Mouse (Mus musculus) midbrain, embryonic 15.5 days (tissue): ENCODE data around the gene Adgrg5. TPM values are rescaled to one million over a fixed set of nuclear protein-coding genes. Genes with fewer than 3 reads are reported as not detected.

Experiments used
- ATAC-seq: fragments of 200-750 bp; cut with Nextera tagmentation; replicated peaks from 2 replicates; pipeline ENCODE4 v1.8.0; 2017; ENCODE audit warnings: moderate TSS enrichment
- H3K27ac ChIP-seq: fragments of 300-500 bp; sonication (generic); 2 replicates; pipeline ENCODE4 v1.5.1; 2015; ENCODE audit warnings: mild to moderate bottlenecking, inconsistent platforms
- H3K27me3 ChIP-seq: fragments of 300-500 bp; sonication (generic); replicated peaks from 2 replicates; pipeline ENCODE4 v1.6.1; 2015; ENCODE audit warnings: inconsistent platforms
- H3K36me3 ChIP-seq: fragments of 300-500 bp; sonication (generic); replicated peaks from 2 replicates; pipeline ENCODE4 v1.6.1; 2015; ENCODE audit warnings: inconsistent platforms
- H3K4me1 ChIP-seq: fragments of 300-500 bp; sonication (generic); 2 replicates; pipeline ENCODE4 v1.6.1; 2015; ENCODE audit warnings: inconsistent platforms
- H3K4me2 ChIP-seq: fragments of 300-500 bp; sonication (generic); 2 replicates; pipeline ENCODE4 v1.6.1; 2015; ENCODE audit warnings: inconsistent platforms, mild to moderate bottlenecking, moderate library complexity
- H3K4me3 ChIP-seq: fragments of 300-500 bp; sonication (generic); 2 replicates; pipeline ENCODE4 v1.5.1; 2015; ENCODE audit warnings: mild to moderate bottlenecking, inconsistent platforms
- H3K9ac ChIP-seq: fragments of 300-500 bp; sonication (generic); 2 replicates; pipeline ENCODE4 v1.6.1; 2015; ENCODE audit warnings: mild to moderate bottlenecking, inconsistent platforms
- H3K9me3 ChIP-seq: fragments of 300-500 bp; sonication (generic); 2 replicates; pipeline ENCODE4 v1.6.1; 2016; ENCODE audit warnings: inconsistent platforms
- WGBS: fragments of 180-500 bp; shearing (Covaris S2); methylation state at CpG from one replicate; pipeline ENCODE4 v1.1.7; 2015; ENCODE audit warnings: mixed read lengths; 5-methylcytosine and 5-hydroxymethylcytosine counted together
- polyA plus RNA-seq: library from polyadenylated mRNA; unstranded; fragments of >200 nt; fragmentation: Nextera tagmentation; extraction: Ambion mirVana; gene quantifications from 2 replicates; pipeline ENCODE4 v1.2.1, GENCODE M21; 2015

The Adgrg5 gene
- polyA plus RNA-seq, 1 experiment from 2014 or later = 0.05 TPM

DNA sequence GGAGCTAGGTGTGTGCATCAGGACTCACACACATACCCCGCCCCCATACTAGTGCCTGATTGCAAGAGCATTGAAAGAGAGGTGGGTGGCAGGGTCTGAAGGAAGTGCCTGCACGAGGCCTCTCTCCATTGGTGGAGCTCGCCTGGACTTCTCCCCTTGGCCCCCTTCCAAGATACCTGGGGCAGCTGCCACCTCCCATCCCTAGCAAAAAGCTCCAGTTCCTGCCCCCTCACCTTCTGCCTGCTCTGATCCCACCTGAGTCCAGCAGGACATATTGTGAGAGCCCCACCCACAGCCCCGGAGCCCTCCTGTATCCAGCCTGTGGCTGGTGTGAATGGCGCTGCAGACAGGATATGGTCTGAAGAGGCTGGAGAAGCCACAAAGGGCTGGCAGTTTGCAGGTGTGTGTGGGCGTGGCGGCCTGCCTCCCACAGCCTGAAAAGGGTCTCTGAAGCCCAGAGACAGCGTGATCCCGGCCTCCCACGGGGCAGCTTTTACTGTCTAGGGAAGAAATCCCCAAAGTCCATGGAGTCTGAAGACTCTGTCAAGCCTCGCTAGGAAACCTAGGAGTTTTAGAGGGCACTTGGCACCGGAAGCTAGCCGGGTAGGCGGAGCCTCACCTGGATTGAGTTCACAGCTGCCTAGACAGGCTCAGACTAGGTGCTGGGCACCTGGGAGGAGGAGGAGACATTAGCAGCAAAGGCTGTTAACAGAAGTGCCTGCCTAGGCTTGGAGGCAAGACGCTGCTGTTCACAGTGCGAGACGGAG, 53.3 kb downstream of the Adgrg5 start:
- Histone ChIP-seq H3K27ac (no peak overlapping the region), H3K36me3 (no peaks in the 10 kb centered on the region), H3K4me2 (peak overlapping the region; percentile 23), H3K4me3 (peak overlapping the region; percentile 2; the same call in 1 of the 2 replicates), H3K27me3 (no peaks in the 10 kb centered on the region), H3K9me3 (no peaks in the 10 kb centered on the region), H3K9ac (no peak overlapping the region), H3K4me1 (peaks cover 28% of the 10 kb centered on the region)
- 24% methylated on average over 17 of the region's 17 CpGs for WGBS
- ATAC-seq = 0 out of 2 replicates have a peak, but pooled peaks have one; percentile 19

- Histone ChIP-seq H3K4me3 (no peak overlapping the region), H3K9me3 (no peaks in the 10 kb centered on the region), H3K27ac (no peak overlapping the region; the same call in 1 of the 2 replicates), H3K9ac (no peak overlapping the region), H3K36me3 (no peaks in the 10 kb centered on the region), H3K4me2 (peak overlapping the region; percentile 23), H3K4me1 (peaks cover 40% of the 10 kb centered on the region), H3K27me3 (no peaks in the 10 kb centered on the region)
- 29% methylated on average over 9 of the region's 9 CpGs for WGBS
- ATAC-seq = peak; percentile 31; the same call in 1 of the 2 replicates
These were observed 54.6 kb downstream of the Adgrg5 start for GRCm38 (mm10) chr8:94978131-94978530.

DNA sequence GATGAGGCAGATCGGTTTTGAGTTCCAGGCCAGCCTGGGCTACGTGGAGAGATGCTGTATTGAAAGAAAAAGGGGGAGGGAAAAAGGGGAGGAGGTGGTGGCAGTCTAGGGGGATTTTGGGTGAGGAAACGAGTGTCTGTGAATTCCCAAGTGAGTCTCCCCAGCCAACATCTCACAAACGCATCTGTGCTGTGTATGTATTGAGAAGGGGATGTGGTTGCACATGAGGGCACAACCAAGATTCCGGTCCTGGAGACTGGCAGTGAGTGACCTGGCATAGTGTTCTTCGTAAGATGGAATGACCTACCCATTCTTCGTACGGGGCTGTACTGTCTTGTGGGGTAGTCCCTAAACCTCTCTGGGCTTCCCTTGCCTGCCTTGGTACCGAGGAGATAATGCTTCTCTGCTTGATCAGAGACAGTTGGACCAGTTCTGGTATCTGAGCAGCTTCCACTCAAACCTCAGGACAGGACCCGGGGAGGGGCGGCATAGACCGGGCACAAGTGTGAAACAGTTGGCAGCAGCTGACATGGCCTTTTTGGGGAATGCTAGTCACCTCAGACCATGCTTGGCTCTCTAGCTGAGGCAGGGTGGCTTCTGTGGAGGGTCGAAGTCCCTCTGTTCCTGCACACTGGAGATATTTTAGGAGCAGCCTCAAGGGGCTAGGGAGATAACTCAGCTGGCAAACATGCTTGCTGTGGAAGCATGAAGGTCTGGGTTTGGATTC, 55.3 kb downstream of the Adgrg5 start:
- no peak overlapping the region for H3K4me2 ChIP-seq
- peaks cover 46% of the 10 kb centered on the region for H3K4me1 ChIP-seq
- WGBS = 70% methylated on average over 13 of the region's 13 CpGs
- no peak; the same call in 1 of the 2 replicates for ATAC-seq
- no peak overlapping the region for H3K27ac ChIP-seq
- no peaks in the 10 kb centered on the region for H3K36me3 ChIP-seq
- no peaks in the 10 kb centered on the region for H3K9me3 ChIP-seq
- H3K27me3 ChIP-seq = no peaks in the 10 kb centered on the region
- H3K4me3 ChIP-seq = no peak overlapping the region
- no peak overlapping the region for H3K9ac ChIP-seq

DNA sequence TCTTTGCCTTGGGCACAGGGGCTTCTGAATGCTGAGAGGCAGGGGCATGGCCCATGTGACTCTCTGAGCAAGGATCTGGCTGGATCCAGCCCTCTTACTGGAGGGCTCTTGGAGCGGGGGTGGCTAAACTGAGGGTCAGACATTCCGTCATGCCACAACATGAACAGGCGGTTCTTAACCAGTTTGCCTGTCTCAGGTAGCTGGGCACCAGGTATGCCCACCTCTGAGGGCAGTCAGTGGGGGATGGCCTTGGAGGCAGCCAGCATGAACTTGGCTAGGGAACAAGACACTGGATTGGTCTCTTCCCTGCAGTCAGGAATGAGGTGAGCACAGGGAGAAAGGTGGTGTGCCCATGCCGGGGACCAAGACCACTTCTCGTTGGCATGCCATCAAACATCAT, 56.7 kb downstream of the Adgrg5 start:
- Histone ChIP-seq H3K27me3 (no peaks in the 10 kb centered on the region), H3K4me1 (peaks cover 60% of the 10 kb centered on the region), H3K36me3 (no peaks in the 10 kb centered on the region), H3K9me3 (no peaks in the 10 kb centered on the region), H3K27ac (no peak overlapping the region), H3K4me3 (no peak overlapping the region), H3K9ac (no peak overlapping the region), H3K4me2 (no peak overlapping the region)
- WGBS = 98% methylated on average over 5 of the region's 5 CpGs
- ATAC-seq = no peak

DNA sequence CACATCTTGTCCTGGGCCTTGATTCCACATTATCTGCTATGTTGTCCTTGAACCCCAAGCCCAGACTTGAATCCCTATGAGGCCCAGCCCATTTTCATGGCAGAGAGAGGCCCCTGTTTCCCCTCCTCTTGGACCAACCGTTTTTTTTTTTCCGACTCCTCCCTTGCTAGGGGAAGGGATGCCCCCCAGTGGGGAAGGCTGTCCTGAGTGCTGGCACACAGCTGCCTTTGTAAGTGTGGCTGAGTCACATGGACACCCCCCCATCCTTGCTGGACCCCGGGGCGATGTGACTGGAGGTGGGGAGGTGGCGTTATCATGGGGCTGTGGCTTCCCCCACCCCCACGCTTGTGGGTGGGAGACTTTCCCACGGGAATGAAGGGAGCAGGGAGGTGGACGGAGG, 57.5 kb downstream of the Adgrg5 start:
- H3K27ac ChIP-seq = no peak overlapping the region
- H3K4me3 ChIP-seq = no peak overlapping the region
- H3K9ac ChIP-seq = no peak overlapping the region
- H3K4me1 ChIP-seq = peaks cover 62% of the 10 kb centered on the region
- no peaks in the 10 kb centered on the region for H3K27me3 ChIP-seq
- ATAC-seq = no peak
- WGBS = 64% methylated on average over 8 of the region's 8 CpGs
- no peaks in the 10 kb centered on the region for H3K36me3 ChIP-seq
- H3K9me3 ChIP-seq = no peaks in the 10 kb centered on the region
- no peak overlapping the region for H3K4me2 ChIP-seq

DNA sequence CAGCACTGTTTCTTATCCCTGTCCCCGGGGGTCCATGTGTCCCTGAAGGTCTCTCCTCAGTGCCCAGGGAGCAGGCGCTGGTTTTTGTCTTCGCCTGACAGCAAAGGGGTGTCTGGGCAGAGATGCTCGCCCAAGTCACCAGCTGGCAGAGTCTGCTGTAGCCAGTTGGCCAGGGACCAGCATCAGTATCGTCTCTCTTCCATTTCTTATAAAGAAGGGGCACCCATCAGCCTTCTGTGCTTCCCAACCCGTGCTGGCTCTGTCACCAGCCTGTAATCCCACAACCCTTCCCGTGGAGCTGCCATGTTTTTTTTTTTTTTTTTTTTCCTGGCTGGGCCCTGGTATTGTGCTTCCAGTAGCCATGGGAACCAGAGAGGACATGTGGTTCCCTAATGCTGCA, 58.4 kb downstream of the Adgrg5 start:
- Histone ChIP-seq H3K4me2 (no peak overlapping the region), H3K9ac (no peak overlapping the region), H3K27ac (peak overlapping the region; percentile 58), H3K27me3 (no peaks in the 10 kb centered on the region), H3K4me3 (no peak overlapping the region), H3K4me1 (peaks cover 69% of the 10 kb centered on the region), H3K9me3 (no peaks in the 10 kb centered on the region), H3K36me3 (no peaks in the 10 kb centered on the region)
- 0 out of 2 replicates have a peak, but pooled peaks have one; percentile 11 for ATAC-seq
- 44% methylated on average over 7 of the region's 7 CpGs for WGBS

DNA sequence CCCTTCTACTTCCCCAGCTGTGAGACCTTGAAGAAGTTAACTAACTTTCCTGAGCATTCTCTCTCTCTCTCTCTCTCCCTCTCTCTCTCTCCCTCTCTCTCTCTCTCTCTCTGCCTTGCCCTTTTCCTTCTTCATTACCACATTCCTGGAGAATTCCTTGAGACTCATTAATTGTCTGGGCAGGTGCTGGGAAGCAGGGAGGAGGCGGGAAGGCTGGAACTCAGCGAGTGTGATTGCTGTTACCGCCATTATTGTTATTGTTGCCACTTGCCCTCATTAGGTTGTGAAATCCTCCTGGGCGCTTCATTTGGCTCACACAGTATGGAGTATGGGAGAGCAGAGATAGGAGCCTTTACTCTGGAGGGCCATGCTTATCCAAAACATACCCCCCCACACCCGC, 59.7 kb downstream of the Adgrg5 start:
- ATAC-seq = no peak
- Histone ChIP-seq H3K4me1 (peaks cover 60% of the 10 kb centered on the region), H3K4me3 (no peak overlapping the region), H3K4me2 (no peak overlapping the region), H3K27me3 (no peaks in the 10 kb centered on the region), H3K27ac (peak overlapping the region; percentile 62; the same call in 1 of the 2 replicates), H3K36me3 (no peaks in the 10 kb centered on the region), H3K9me3 (no peaks in the 10 kb centered on the region), H3K9ac (no peak overlapping the region)
- WGBS = 18% methylated on average over 5 of the region's 5 CpGs

DNA sequence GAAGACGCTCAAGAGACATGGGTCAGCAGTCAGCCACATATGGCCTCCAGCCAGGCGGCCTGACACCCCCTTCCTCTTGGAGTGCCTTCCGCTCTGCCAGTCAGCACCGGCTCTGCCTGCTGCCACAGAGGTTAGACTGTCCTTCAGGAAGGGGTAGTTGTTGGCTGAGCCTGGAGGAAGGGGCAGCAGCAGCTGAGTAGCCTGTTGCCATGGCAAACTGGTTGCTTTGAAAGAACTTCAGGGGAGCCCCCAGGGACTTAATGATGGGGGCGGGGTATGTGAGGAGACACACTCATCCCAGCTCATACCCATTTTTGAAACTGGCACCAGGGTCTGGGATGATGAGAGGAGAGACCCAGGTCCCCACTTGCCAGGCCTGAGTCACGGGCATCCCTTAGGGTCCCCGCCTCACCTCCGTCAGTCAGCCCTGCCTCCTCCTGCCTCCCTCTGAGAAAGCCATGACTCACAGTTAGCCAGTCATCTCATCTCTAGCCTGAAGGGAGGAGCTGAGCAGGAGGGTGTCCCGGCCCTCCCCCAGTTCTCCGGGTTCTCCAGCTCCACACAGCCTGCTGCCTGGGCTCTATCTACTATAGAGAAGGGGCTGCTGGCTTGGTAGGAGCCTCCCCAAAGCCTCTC, 60.5 kb downstream of the Adgrg5 start:
- Histone ChIP-seq H3K9me3 (no peaks in the 10 kb centered on the region), H3K4me1 (peaks cover 52% of the 10 kb centered on the region), H3K4me3 (no peak overlapping the region; the same call in 1 of the 2 replicates), H3K27me3 (no peaks in the 10 kb centered on the region), H3K9ac (0 out of 2 replicates have a peak overlapping the region, but pooled peaks have one; percentile 9), H3K27ac (peak overlapping the region; percentile 62), H3K4me2 (peak overlapping the region; percentile 34), H3K36me3 (no peaks in the 10 kb centered on the region)
- WGBS = 9% methylated on average over 10 of the region's 10 CpGs
- peak; percentile 72 for ATAC-seq

DNA sequence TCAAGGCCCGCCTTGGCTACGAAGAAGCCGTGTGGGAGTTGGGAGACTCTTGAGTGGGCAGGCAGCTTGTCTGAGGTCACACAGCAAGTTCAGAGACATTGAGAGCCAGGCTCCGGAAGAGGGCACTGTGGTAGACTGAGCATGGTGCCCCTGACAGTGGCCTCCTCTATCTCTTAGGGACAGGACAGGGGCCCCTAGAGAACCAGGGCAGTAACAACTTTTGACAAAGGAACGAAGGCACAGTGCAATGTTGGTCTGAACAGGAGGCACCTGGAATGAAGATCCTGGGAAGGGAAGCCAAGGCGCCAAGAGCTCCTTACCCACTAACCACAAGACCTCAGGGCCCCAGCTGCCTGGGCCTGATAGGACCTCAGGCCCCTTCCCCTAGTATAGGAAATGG, 61.5 kb downstream of the Adgrg5 start:
- H3K27ac ChIP-seq = no peak overlapping the region
- H3K4me3 ChIP-seq = no peak overlapping the region
- H3K27me3 ChIP-seq = no peaks in the 10 kb centered on the region
- no peaks in the 10 kb centered on the region for H3K9me3 ChIP-seq
- ATAC-seq = no peak
- no peak overlapping the region for H3K9ac ChIP-seq
- H3K4me2 ChIP-seq = peak overlapping the region; percentile 34; the same call in 1 of the 2 replicates
- no peaks in the 10 kb centered on the region for H3K36me3 ChIP-seq
- H3K4me1 ChIP-seq = peaks cover 52% of the 10 kb centered on the region
- 88% methylated on average over 6 of the region's 6 CpGs for WGBS

- Histone ChIP-seq H3K4me3 (no peak overlapping the region), H3K9ac (no peak overlapping the region), H3K4me2 (no peak overlapping the region), H3K9me3 (no peaks in the 10 kb centered on the region), H3K4me1 (peaks cover 58% of the 10 kb centered on the region), H3K36me3 (no peaks in the 10 kb centered on the region), H3K27ac (no peak overlapping the region), H3K27me3 (no peaks in the 10 kb centered on the region)
- ATAC-seq = peak; percentile 31; the same call in 1 of the 2 replicates
- WGBS = 30% methylated on average over 5 of the region's 5 CpGs
These were observed 63.2 kb downstream of the Adgrg5 start for GRCm38 (mm10) chr8:94986676-94987075.

- Histone ChIP-seq H3K27me3 (no peaks in the 10 kb centered on the region), H3K9ac (no peak overlapping the region), H3K27ac (no peak overlapping the region), H3K9me3 (no peaks in the 10 kb centered on the region), H3K36me3 (no peaks in the 10 kb centered on the region), H3K4me2 (no peak overlapping the region), H3K4me3 (no peak overlapping the region), H3K4me1 (peaks cover 57% of the 10 kb centered on the region)
- WGBS = 79% methylated on average over 7 of the region's 7 CpGs
- ATAC-seq = no peak
These were observed 64.1 kb downstream of the Adgrg5 start for GRCm38 (mm10) chr8:94987553-94987952.

- H3K9ac ChIP-seq = no peak overlapping the region
- WGBS = 85% methylated on average over 6 of the region's 6 CpGs
These were observed 65.1 kb downstream of the Adgrg5 start for GRCm38 (mm10) chr8:94988619-94989018.

More at GRCm38 (mm10) chr8:94988619-94989018, 65.1 kb downstream of the Adgrg5 start:
- no peaks in the 10 kb centered on the region for H3K36me3 ChIP-seq
- H3K4me3 ChIP-seq = no peak overlapping the region
- H3K4me1 ChIP-seq = peaks cover 57% of the 10 kb centered on the region
- no peak overlapping the region for H3K4me2 ChIP-seq
- H3K9me3 ChIP-seq = no peaks in the 10 kb centered on the region
- H3K27me3 ChIP-seq = no peaks in the 10 kb centered on the region
- no peak overlapping the region for H3K27ac ChIP-seq
- no peak for ATAC-seq
